Mouse (Mus musculus): ENCODE results near the gene Zmym4.

DNA sequence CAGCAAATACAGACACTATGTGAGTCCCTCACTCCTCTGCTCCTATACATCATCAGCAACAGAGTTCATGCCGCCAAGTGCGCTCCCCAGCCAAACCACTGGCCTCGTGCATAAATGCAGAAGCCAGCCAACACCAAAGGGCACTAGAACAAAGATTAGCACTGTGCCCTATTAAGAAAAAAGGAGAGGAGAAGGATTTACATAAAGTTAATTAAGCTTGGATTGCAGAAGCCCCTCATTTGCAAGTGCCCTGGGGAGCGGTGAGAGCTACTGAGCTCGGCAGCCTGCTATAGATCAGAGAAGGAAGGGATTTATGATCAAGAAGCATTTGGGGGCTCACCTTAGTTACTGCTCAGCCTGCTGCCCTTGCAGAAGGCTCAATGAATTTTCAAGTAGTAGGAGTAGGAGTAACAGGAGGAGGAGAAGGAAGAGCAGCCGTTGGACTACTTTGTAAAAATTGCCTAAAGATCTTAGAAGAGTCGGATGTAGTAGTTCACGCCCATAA, 32.7 kb upstream of the Zmym4 start:
- TF ChIP-seq CTCF (IDR thresholded peaks at IDR 0.05; ENCODE audit: insufficient read depth, low read length) (no peak), POLR2A (IDR thresholded peaks at IDR 0.05; ENCODE audit: borderline replicate concordance, extremely low read depth, low read depth, low read length) (no peak)
